Mouse (Mus musculus) kidney, adult 8-10 months (tissue): ENCODE results near the gene Olfr1461.

Experiments
- DNase-seq, 2 experiments: peaks; one replicate each; pipeline ENCODE4 v3.0.0; 2022

Olfr1461 gene

DNA sequence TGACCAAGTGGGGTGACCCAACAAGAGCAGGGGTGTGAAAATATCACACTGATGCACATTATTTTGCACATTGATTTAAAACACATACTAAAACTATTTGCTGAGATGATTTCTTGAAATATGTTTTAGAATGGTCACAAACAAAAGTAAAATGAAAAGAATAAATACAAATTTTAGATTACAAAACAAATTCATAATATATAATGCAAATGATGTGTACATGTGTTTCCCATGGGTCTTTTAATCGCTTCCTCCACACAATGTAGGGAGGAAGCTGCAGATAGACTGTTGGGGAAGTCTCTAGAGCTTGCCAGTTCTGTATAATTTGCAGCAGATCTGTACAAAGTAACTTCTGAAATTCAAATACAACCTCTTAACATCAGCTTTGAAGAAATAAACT is at the start of gene Olfr1461:
Olfr1461 (plus strand) TSS at position 301 of the 400 bp plus-strand sequence.
- DNase-seq: no peak

GRCm38 (mm10) chr19:13149449-13149848 is 13.4 kb upstream of the Olfr1461 start, which contains the start of gene Olfr1459:
Gene Olfr1459, minus strand, starts transcription at chr19:13149549.
- DNase-seq: no peak

GRCm38 (mm10) chr19:13185434-13185833 is 22.6 kb downstream of the Olfr1461 start, which contains the start of gene Olfr1462:
Gene Olfr1462, plus strand, starts transcription at chr19:13185734.
- DNase-seq: no peak
